ENCODE assay signal across 20 mouse cellular contexts in genomic region chr13:42374181-42374596, GRCm38 (mm10).
DNase-seq lines count a peak whose midpoint lies in the region; ATAC-seq and TF ChIP-seq lines count a peak whose summit lies in the region.
"Had no signal": no experiment of that assay in that cellular context is flagged by ENCODE, and none has a peak within 500 bp of the region (broad histone marks: within the 10 kb centered on the region; RNA-seq: fewer than 3 reads in every experiment).

No protein-coding gene starts in this region.

- H3K27me3 ChIP-seq in midbrain, embryonic 13.5 days: no peaks in the 10 kb centered on the region
- no peaks in the 10 kb centered on the region for H3K27me3 ChIP-seq in heart, adult 2 months (ENCODE audit: control insufficient read depth, insufficient read depth, low read length)
- H3K27me3 ChIP-seq: heart, embryonic 12.5 days; hindbrain, embryonic 15.5 days had no signal

- no peaks in the 10 kb centered on the region for H3K9me3 ChIP-seq in midbrain, embryonic 13.5 days
- H3K9me3 ChIP-seq: embryonic facial prominence, embryonic 10.5 days; heart, embryonic 12.5 days; hindbrain, embryonic 15.5 days had no signal

- no peak overlapping the region for H3K9ac ChIP-seq in midbrain, embryonic 13.5 days (replicated peaks)
- H3K9ac ChIP-seq in heart, adult 2 months (ENCODE audit: low read depth, low read length): no peak overlapping the region
- H3K9ac ChIP-seq: heart, embryonic 12.5 days; hindbrain, embryonic 15.5 days had no signal

- TF ChIP-seq POLR2A in heart, adult 2 months (IDR thresholded peaks at IDR 0.05; ENCODE audit: insufficient read depth, low read depth, low read length): no peak

- H3K27ac ChIP-seq in midbrain, embryonic 13.5 days: no peak overlapping the region
- H3K27ac ChIP-seq in heart, adult 2 months: no peak overlapping the region
- H3K27ac ChIP-seq: embryonic facial prominence, embryonic 10.5 days; hindbrain, embryonic 15.5 days had no signal

- no peaks in the 10 kb centered on the region for H3K36me3 ChIP-seq in midbrain, embryonic 13.5 days
- H3K36me3 ChIP-seq in heart, adult 2 months (ENCODE audit: control insufficient read depth, insufficient read depth, low read length): no peaks in the 10 kb centered on the region
- H3K36me3 ChIP-seq: embryonic facial prominence, embryonic 10.5 days; heart, embryonic 12.5 days; hindbrain, embryonic 15.5 days had no signal

- TF ChIP-seq CTCF in heart, adult 2 months (IDR thresholded peaks at IDR 0.05): no peak

- intact Hi-C loops in heart, adult 2 months (cut with DNase I): no loop called here

- H3K4me1 ChIP-seq in midbrain, embryonic 13.5 days (replicated peaks): no peaks in the 10 kb centered on the region
- no peaks in the 10 kb centered on the region for H3K4me1 ChIP-seq in heart, adult 2 months (ENCODE audit: control insufficient read depth, insufficient read depth, low read length)
- H3K4me1 ChIP-seq: embryonic facial prominence, embryonic 10.5 days; heart, embryonic 12.5 days; hindbrain, embryonic 15.5 days had no signal

- WGBS in midbrain, embryonic 13.5 days: 96% methylated on average over 8 of the region's 8 CpGs
- WGBS in heart, adult 2 months: 79% methylated on average over 8 of the region's 8 CpGs

- ATAC-seq in midbrain, embryonic 13.5 days: no peak
- ATAC-seq: forebrain, embryonic 16.5 days; intestine, postnatal 0 days had no signal

- peak; percentile 30 for DNase-seq in kidney, adult 9 months
- DNase-seq in kidney, postnatal 4 days: no peak
- DNase-seq in 416B (ENCODE audit: low read depth): peak; percentile 13
- peak; percentile 39 for DNase-seq in adipocyte (ENCODE audit: low spot score)
- DNase-seq in kidney, postnatal 14 days: peak; percentile 28
- no peak for DNase-seq in heart, adult 2 months
- DNase-seq in cerebellum, adult 9-10 months: no peak
- DNase-seq: adrenal gland, adult 2 months; cerebellum, adult 11 months; cerebellum, postnatal 36 days; layer of hippocampus, adult 9-11 months; thymus, postnatal 4 days had no signal

- no peak for TF ChIP-seq EP300 in heart, adult 2 months (IDR thresholded peaks at IDR 0.05; ENCODE audit: insufficient read depth, low read depth, low read length)

- no peak overlapping the region for H3K4me3 ChIP-seq in midbrain, embryonic 13.5 days (replicated peaks)
- H3K4me3 ChIP-seq in heart, adult 2 months: no peak overlapping the region
- H3K4me3 ChIP-seq: embryonic facial prominence, embryonic 10.5 days; heart, embryonic 12.5 days; hindbrain, embryonic 15.5 days; myocyte had no signal

- no peaks in the 10 kb centered on the region for H3K79me2 ChIP-seq in heart, adult 2 months (replicated peaks; ENCODE audit: control insufficient read depth, insufficient read depth, low read length)

- no peak overlapping the region for H3K4me2 ChIP-seq in midbrain, embryonic 13.5 days (replicated peaks)
- H3K4me2 ChIP-seq: heart, embryonic 12.5 days; hindbrain, embryonic 15.5 days; midbrain, embryonic 11.5 days had no signal

Comparison
In these comparisons a context has a peak if more than half of its experiments do, and no peak if none do; other contexts are left out.
1. DNase-seq: peak in kidney, adult 9 months (single experiment), 416B (single experiment), adipocyte (single experiment) and kidney, postnatal 14 days (single experiment); none in kidney, postnatal 4 days (0 of 2), heart, adult 2 months (0 of 2) and cerebellum, adult 9-10 months (single experiment).